Mouse (Mus musculus) intestine, postnatal 0 days (tissue): ENCODE measurements around the gene Lrat. TPM values are rescaled to one million over a fixed set of nuclear protein-coding genes. Genes with fewer than 3 reads are reported as not detected.

Source experiments
- ATAC-seq: fragments of 200-750 bp; cut with Nextera tagmentation; 2 replicates; pipeline ENCODE4 v1.8.0; 2017; ENCODE audit warnings: mild to moderate bottlenecking, moderate TSS enrichment, moderate library complexity
- H3K27ac ChIP-seq: fragments of 300-500 bp; sonication (generic); 2 replicates; pipeline ENCODE4 v1.5.1; 2014; ENCODE audit warnings: mild to moderate bottlenecking, low read depth, low read length, moderate library complexity
- H3K27me3 ChIP-seq: fragments of 300-500 bp; sonication (generic); replicated peaks from 2 replicates; pipeline ENCODE4 v1.6.1; 2014; ENCODE audit warnings: low read length, mixed read lengths; ENCODE audit not compliant: control insufficient read depth, insufficient read depth
- H3K36me3 ChIP-seq: fragments of 300-500 bp; sonication (generic); 2 replicates; pipeline ENCODE4 v1.6.1; 2014; ENCODE audit warnings: mild to moderate bottlenecking, moderate library complexity; ENCODE audit not compliant: control insufficient read depth, insufficient read depth
- H3K4me1 ChIP-seq: fragments of 300-500 bp; sonication (generic); replicated peaks from 2 replicates; pipeline ENCODE4 v1.6.1; 2014; ENCODE audit warnings: antibody characterized with exemption, low read length, mixed read lengths; ENCODE audit not compliant: control insufficient read depth, insufficient read depth
- H3K4me2 ChIP-seq: fragments of 300-500 bp; sonication (generic); replicated peaks from 2 replicates; pipeline ENCODE4 v1.6.1; 2014; ENCODE audit warnings: low read depth, mild to moderate bottlenecking, moderate library complexity
- H3K4me3 ChIP-seq: fragments of 300-500 bp; sonication (generic); 2 replicates; pipeline ENCODE4 v1.5.1; 2014; ENCODE audit warnings: low read depth, low read length
- H3K9ac ChIP-seq: fragments of 300-500 bp; sonication (generic); 2 replicates; pipeline ENCODE4 v1.6.1; 2014; ENCODE audit warnings: mild to moderate bottlenecking, low read depth, low read length
- H3K9me3 ChIP-seq: fragments of 300-500 bp; sonication (generic); 2 replicates; pipeline ENCODE4 v1.6.1; 2016; ENCODE audit warnings: mixed run types; ENCODE audit not compliant: control insufficient read depth
- CTCF ChIP-seq: sonication (generic); IDR thresholded peaks from 2 replicates; pipeline ENCODE4 v1.5.1; 2016; ENCODE audit warnings: low read depth, mild to moderate bottlenecking, control low read depth, antibody characterized with exemption, moderate library complexity
- WGBS: fragments of 180-500 bp; shearing (Covaris S2); extraction: QIAGEN DNeasy Blood & Tissue Kit; methylation state at CpG from one replicate; pipeline ENCODE4 v1.1.7; 2014; 5-methylcytosine and 5-hydroxymethylcytosine counted together
- polyA plus RNA-seq: library from polyadenylated mRNA; unstranded; fragments of >200 nt; fragmentation: Nextera tagmentation; extraction: Ambion mirVana; gene quantifications from 2 replicates; pipeline ENCODE4 v1.2.1, GENCODE M21; 2015

Gene Lrat
- polyA plus RNA-seq = 29.5 and 30.4 TPM in 2 replicates

DNA sequence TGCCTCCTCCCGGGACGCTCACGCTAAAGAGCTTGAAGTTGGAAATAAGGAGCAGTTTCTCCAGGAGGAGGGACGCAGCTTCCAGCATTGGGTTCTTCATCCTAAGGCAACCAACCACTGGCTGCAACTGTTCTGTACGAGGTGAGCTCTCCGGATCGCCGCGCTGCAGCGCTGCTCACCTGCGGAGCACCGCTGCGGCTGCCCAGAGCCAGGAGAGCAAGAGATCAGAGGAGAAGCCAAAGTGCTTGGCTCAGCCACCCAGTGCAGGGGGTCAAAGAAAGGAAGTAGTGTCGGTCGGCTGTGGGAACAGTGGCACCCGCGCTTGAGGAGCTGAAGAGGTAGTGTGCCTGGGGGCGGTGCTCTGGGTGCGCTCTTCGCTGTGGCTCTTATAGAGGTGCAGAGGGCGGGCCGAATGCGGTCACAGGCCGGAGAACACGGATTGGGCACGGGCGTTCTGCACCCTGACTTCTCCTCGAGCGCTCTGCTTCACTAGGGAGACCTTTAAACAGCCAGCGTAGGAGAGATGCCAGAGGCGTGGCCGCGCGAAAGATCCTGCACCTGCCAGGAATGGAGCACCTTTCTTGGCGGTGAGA, at the start of gene Lrat:
Gene Lrat, minus strand, starts transcription at position 361 of the 593 bp plus-strand sequence.
- no peaks in the 10 kb centered on the region for H3K36me3 ChIP-seq
- H3K27ac ChIP-seq = peak within 1 kb of the TSS; percentile 68
- ATAC-seq = peak; percentile 94
- TF ChIP-seq CTCF = no peak
- peak within 1 kb of the TSS; percentile 56 for H3K4me3 ChIP-seq
- no peaks in the 10 kb centered on the region for H3K4me1 ChIP-seq
- WGBS = under 1% methylated on average over 35 of the region's 35 CpGs
- H3K9ac ChIP-seq = peak within 1 kb of the TSS; percentile 31; the same call in 1 of the 2 replicates
- no peaks in the 10 kb centered on the region for H3K9me3 ChIP-seq
- peak within 1 kb of the TSS; percentile 93 for H3K4me2 ChIP-seq
- H3K27me3 ChIP-seq = no peaks in the 10 kb centered on the region

- Histone ChIP-seq H3K4me3 (no peak overlapping the region), H3K4me1 (no peaks in the 10 kb centered on the region; the same call in 1 of the 2 replicates), H3K27me3 (no peaks in the 10 kb centered on the region), H3K36me3 (no peaks in the 10 kb centered on the region), H3K27ac (no peak overlapping the region), H3K4me2 (no peak overlapping the region), H3K9me3 (no peaks in the 10 kb centered on the region), H3K9ac (no peak overlapping the region)
- WGBS = 68% methylated on average over 4 of the region's 4 CpGs
- TF ChIP-seq CTCF = no peak
- peak; percentile 65 for ATAC-seq
Observed at GRCm38 (mm10) chr3:82952173-82952962, 48.6 kb upstream of the Lrat start.

- Histone ChIP-seq H3K4me2 (0 out of 2 replicates have a peak overlapping the region, but pooled peaks have one; percentile 28), H3K36me3 (no peaks in the 10 kb centered on the region), H3K9ac (no peak overlapping the region), H3K27me3 (no peaks in the 10 kb centered on the region), H3K27ac (no peak overlapping the region), H3K9me3 (no peaks in the 10 kb centered on the region), H3K4me1 (peaks cover 8% of the 10 kb centered on the region; the same call in 1 of the 2 replicates), H3K4me3 (no peak overlapping the region)
- 31% methylated on average over 7 of the region's 7 CpGs for WGBS
- ATAC-seq = no peak
- TF ChIP-seq CTCF = no peak
Observed at GRCm38 (mm10) chr3:82950639-82951038, 46.9 kb upstream of the Lrat start.

DNA sequence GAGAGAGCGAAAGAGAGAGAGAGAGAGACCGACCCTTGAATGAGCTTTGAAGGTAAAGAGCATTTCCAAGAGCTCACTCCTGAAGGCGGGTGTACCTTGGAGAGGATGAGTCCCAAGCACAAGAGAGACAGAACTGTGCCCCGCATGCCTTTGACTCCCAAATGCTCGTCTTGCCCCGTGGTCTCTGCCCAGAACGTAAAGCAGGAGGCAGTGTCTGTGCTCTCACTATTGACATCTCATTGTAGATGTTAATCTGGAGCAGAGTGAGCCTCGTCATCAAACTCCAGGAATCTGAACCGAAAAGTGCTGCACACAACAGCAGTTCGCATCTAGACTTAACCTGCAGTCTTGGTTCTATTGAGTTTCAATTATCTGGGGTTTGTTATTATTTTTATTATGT, 46.4 kb upstream of the Lrat start:
- no peak overlapping the region for H3K9ac ChIP-seq
- WGBS = 51% methylated on average over 10 of the region's 10 CpGs
- ATAC-seq = no peak
- H3K36me3 ChIP-seq = no peaks in the 10 kb centered on the region
- no peaks in the 10 kb centered on the region for H3K9me3 ChIP-seq
- H3K4me2 ChIP-seq = 0 out of 2 replicates have a peak overlapping the region, but pooled peaks have one; percentile 28
- no peak overlapping the region for H3K4me3 ChIP-seq
- TF ChIP-seq CTCF = no peak
- H3K4me1 ChIP-seq = peaks cover 11% of the 10 kb centered on the region; the same call in 1 of the 2 replicates
- no peaks in the 10 kb centered on the region for H3K27me3 ChIP-seq
- no peak overlapping the region for H3K27ac ChIP-seq

DNA sequence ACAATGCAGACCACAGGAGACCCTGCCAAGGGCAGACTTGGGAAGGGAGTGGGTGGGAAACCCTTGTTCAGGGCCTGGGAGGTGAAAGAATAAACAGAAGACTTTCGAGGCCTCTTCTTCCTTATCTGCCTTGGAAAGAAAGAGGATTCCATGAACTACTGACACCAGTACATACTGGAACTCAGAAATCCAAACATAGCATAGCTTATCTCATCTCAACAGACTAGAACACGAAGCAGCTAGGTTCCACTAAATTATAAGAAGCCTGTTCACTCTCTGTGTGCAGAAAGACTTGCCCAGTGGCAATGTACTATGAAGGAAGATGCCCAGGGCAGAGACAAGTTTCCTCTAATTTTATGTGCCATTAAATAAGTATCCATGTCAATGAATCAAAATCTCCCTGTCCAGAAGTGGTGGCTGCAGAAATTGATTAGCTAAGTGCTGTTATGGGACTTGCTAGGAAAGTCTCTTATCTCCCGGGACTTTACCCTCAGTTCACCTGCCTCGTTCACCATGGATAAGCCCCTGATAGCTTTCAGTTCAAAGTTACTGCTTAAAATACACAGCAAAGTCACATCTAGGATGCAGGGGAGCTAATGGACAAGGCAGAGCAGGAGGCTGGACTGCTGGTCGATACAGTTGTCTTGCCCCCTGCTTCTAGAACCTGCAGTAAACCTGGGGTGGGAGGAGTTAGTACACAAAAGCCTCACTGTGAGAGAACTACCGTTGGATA, 42.8 kb upstream of the Lrat start:
- ATAC-seq = peak; percentile 76
- WGBS = 17% methylated on average over 6 of the region's 6 CpGs
- H3K4me3 ChIP-seq = no peak overlapping the region
- peak overlapping the region; percentile 50 for H3K27ac ChIP-seq
- TF ChIP-seq CTCF = no peak
- no peak overlapping the region for H3K9ac ChIP-seq
- no peaks in the 10 kb centered on the region for H3K27me3 ChIP-seq
- H3K4me2 ChIP-seq = peak overlapping the region; percentile 30; the same call in 1 of the 2 replicates
- no peaks in the 10 kb centered on the region for H3K9me3 ChIP-seq
- no peaks in the 10 kb centered on the region for H3K36me3 ChIP-seq
- H3K4me1 ChIP-seq = peaks cover 11% of the 10 kb centered on the region; the same call in 1 of the 2 replicates

- TF ChIP-seq CTCF = no peak
- WGBS = 37% methylated on average over 2 of the region's 2 CpGs
- peak; percentile 63 for ATAC-seq
- Histone ChIP-seq H3K27me3 (no peaks in the 10 kb centered on the region), H3K27ac (no peak overlapping the region), H3K4me3 (no peak overlapping the region), H3K36me3 (no peaks in the 10 kb centered on the region), H3K9me3 (no peaks in the 10 kb centered on the region), H3K9ac (no peak overlapping the region), H3K4me2 (no peak overlapping the region), H3K4me1 (no peaks in the 10 kb centered on the region; the same call in 1 of the 2 replicates)
Observed at GRCm38 (mm10) chr3:82927917-82928316, 24.1 kb upstream of the Lrat start.
